Mouse (Mus musculus) CD8-positive naive resting alpha-beta T cell, adult 2 months (primary cell): ENCODE measurements around the gene Txk.

ENCODE experiments used
- DNase-seq, 2 experiments: peaks; one replicate each; pipeline ENCODE4 v3.0.0; 2022; ENCODE audit warnings: low read depth in 2 of 2, low spot score in 2 of 2

The Txk gene

DNA sequence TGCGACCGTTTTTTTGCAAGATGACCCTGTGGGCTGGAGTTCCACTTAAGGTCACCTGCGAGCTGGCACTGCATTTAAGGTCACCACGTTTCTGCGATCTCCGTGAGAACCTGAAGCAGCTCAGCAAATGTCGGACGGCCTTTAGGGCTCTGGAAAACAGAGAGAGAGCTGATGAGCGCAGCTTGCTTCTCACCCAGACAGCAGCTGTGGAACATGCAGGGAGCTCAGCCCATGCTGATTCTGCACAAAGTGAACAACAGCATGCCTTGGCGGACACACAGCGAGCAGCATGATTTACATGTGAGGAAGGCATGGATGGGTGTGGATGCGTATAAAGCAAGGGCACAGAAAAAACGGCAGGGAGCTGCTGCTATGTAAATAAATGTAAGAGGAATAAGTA lies 56.1 kb downstream of the Txk start:
- DNase-seq: no peak

DNA sequence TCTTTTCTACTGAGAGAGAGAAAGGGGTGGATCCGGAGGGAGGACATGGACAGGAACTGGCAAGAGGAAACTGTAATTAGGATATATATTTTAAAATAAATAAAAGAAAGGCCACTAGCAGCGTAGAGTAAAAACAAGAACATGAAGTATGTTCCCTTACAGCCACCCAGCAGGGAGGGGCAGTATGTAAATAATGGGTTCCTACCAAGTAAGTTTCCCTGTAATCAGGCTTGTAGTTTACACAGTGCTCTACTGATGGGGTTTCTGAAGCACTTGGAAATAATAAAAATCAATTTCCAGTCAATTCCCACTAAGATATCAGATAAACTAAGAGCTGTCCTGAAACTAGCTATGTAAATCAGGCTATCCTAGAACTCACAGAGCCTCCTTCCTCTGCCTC lies 57.9 kb downstream of the Txk start:
- DNase-seq: no peak

DNA sequence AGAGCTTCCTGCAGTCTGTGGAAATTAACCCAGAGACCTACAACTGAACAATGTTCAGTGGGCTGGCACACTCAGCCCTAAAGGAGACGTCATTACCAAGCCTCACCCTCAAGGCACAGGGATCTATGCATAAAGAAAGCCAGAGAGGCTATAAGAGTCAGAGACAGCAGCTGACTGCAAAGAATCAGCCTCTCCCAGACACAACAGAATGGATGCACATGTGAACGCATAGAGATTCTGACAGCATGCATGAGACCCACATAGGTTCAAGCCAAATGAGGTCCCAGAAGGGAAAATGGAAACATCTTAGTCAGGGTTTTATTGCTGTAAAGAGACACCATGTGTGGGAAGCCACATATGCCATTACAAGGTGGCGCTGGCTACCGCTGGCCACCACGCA lies 62.1 kb downstream of the Txk start:
- DNase-seq: no peak

DNA sequence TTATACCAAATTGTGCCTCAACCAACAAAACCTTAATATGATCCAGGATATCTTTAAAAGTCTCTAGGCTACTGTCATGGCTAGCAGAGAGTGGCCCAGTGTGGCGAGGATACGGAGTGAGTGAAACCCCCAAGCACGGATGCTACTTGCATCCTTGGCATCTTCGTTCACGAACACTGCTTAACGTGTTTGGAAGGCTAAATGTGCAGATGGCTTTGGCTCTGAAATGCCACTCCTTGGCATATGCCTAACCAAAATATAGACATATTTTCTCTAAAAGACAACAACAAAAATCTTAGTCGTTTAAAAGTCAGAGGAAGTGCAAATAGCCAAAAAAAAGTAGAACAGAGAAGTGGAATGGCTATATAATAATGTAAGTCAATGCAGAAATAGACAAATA lies 63.0 kb downstream of the Txk start:
- DNase-seq: no peak

DNA sequence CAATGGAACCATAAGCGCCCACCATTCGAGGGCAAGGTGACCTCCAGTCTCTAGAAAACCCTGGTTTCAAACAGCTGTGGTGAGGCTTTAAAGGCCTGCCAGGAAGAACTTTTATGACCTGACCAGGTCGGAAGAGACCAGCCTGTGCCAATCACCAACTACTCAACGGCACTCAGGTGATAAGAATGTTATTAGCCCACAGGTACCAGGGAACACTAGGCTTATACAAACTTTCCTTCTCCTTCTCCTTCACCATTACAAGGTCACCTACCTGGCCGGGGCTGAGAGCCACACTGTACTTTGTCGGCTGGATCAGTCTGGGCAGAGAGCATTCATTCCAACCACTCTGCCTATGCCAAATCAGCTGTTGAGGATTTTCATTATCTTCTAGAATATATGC lies 71.1 kb downstream of the Txk start:
- no peak for DNase-seq

DNA sequence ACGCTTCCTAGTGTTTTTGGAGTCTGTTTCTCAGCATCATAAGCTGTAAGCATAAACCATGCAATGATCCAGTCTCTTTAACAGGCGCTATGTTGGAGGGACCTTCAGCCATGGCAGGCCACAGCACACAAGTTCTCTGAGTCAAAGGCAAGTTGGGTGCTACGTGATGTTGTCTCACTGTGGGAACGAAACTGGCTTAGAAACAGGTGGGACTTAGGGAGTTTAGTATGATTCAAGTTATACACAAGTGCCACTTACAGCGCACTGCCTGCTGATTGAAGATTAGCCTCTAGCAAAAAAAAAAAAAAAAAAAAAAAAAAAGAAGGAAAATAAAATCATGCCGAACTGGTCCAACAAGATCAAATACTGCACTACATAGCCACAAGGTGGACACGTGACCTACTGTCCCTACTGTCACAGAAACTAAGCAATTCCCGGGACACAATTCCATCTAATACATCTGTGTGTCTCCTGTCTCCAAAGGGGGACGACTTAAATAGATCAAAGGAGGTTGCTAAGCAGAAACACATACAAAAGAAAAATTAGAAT lies 77.5 kb downstream of the Txk start:
- no peak for DNase-seq

DNA sequence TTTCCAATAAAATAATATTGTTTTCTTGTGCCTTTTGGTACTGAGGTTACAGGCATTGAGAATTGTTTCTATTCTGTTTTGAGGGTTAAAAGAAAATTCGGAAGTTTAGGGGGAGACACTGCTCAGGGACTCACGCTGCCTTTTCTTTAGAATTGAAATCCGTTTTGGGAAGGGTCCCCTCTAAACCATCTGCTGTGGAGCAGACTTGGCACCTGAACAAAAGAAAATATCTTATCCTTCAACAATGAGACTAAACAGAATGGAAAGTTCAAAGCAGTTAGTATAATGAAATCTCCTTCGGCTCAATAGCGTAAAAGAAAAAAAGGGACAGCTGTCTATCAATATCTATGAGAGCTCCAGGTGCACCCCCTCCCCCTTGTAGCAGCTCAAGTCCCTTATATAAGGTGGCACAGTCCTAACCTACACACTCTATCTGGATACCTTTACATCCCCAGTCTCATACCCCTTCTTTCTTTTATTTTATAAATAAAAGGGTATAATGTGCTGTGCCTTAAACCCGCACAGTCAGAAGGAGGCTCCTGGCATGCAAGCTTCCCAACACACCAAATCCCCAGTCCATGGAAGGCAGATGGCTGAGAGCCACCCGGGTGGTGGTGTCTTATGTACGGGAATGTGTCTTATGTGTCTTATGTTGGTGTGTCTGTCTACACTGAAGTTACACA lies 81.4 kb downstream of the Txk start:
- no peak for DNase-seq

DNA sequence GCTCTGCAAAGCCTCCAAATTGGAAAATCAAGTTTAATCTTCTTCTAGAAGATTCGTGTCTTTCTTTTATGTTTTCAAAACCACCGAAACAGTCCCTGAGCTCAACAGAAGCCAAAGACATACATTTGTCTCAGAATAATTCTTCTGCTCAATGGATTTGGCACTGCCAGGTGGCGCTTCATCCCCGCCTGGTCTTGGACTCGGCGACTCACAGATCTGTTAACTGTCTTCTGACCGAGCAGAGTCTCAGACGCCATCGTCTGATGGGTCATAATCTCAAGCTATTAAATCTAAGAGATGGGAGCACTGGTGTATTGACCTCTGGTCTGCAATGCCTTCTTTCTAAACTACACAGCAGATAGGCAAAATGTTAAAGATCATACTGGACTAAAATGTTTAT lies 84.2 kb downstream of the Txk start:
- DNase-seq: no peak

DNA sequence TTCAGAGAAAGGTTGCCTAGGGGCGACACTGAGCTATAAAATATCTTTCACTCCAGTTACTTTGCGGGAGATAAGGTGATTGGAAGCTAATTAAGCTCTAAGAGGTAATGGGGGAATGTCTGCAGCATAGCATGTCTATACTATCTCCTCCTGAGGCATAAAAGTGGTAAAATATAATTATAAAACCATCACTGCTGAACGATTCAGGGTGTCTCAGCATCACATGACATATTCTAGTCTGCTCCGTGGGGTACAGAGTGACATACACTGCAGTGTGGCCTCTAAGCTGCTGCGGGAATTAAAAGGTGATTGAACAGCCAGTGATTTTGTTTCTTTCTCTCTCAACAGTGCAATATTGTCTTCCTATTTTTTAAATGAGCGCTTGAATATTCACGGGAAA lies 86.1 kb downstream of the Txk start:
- no peak for DNase-seq

DNA sequence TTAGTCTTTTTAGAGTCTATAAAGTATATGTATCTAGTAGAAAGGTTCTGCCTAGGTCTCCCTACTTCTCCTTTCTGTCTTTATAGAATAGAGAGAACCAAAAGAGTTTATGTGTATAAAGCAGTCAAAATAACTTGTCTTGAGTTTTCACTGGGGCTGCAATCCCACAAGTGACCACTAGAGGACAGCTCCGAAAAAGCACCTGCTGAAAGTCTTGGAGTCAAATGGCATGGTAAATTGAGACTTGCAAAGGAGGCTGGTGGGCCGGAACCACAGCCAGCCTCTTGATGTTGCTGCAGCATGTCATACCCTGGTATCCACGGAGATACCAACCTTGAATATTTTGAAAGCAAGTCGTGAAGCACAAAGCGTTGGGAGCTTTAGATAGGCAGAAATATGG lies 87.3 kb downstream of the Txk start:
- peak; percentile 58 to 68 for DNase-seq

DNA sequence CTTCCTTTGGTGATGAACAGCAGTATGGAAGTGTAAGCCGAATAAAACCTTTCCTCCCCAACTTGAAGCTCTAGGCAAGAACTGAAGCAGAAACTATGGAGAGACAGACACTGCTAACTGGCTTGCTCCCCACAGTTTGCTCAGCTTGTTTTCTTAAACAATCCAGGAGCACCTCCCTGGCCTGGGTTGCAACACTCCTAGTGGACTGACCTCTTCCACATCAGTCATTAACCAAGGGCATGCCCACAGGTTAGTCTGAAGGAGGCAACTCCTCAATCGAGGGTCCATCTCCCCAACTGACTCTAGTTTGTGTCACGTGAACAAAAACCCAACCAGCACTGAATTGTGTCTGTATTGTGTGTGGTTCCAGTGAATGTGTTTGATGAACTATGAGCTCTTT lies 87.7 kb downstream of the Txk start:
- no peak for DNase-seq

DNA sequence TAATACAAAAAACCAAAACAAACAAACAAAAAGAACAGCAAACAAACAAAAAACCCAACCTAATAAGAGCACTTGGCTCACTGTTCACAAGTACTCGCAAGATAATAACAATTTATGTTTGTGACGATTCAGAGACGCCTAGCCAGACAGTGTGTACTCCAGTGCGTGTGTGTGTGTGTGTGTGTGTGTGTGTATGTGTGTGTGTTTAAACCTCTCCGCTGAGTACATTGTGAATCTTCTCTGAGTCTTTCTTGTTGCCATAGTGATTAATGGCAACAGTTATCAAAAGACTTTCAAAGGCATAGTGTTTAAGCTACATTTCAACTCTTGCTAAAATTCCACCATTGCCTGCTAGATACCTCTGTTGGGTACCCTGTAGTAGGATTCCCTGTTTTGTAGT lies 88.5 kb downstream of the Txk start:
- no peak for DNase-seq

DNA sequence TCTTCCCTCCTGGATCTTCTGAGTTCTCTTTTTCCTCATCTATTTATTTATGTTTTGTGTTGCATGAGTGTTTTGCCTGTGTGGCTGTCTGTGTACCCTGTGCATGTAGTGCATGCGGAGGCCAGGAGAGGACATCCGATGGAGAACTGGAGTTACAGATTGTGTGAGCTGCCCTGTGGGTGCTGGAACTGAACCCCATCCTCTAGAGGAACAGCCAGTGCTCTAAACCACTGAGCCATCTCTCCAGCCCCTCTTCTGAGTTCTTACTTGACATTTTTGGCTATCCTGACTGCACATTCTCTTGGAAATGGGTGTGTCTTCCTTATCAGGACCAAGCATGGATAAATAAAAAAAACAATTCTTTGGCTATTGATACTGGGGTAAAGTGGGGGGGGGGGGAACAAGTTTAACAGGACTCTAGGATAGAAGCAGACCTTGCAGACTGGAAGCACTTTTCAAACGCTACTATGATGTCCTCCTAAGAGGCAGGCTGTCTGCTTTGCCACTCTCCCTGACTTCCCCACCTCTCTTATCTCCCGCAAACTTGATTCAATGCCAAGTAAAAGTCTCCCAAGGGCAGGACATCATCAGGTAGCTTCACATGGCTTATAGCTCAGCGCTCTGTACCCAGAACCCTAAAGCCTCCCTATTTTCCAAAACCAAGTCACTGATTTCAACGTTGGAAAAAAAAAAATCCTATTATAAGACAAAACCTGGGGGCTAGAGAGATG lies 91.4 kb downstream of the Txk start:
- DNase-seq: no peak

DNA sequence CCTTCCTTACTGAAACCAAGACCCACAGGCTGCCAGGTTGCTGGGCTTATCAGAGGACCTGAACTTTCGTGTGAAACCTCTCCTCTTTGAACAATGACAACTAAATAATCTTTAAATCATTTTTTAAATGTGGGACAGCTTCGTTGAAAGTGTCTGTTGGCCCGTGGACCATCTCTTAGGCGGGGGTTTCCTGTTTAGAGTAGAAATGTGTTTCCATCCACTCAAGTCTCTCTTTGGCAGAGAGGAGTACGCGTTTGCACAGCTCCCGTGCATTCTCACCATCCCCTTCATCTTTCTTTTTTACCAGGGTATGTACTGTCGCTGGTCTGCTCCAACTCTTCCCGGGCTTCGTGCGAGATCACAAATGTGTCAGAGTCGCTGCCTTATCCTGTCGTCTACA lies 94.2 kb downstream of the Txk start:
- no peak for DNase-seq

DNA sequence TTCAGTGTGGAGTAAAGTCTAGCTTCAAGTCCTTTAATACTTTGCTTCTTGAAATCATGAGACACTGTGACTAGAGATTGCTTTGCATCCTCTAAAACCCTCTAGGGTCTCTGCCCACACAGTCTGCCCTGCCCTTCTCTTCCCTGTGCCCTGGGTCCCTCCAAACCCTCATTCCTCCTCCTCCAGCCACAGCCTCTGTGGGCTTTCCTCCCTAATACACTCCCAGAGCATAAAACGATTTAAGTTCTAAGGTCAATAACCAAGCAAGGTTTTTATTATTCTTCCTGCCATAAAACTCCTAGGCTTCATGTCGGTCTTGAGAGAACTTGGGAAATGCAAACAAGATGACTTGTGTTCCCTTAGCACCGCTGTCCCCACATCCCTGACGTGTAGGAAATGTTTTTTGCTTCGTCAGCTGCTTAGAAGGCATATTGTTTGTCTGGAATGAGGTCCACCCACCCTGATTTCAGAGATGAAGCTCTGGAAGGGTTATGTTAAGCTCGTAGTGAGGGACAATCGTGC lies 96.2 kb downstream of the Txk start:
- no peak for DNase-seq

DNA sequence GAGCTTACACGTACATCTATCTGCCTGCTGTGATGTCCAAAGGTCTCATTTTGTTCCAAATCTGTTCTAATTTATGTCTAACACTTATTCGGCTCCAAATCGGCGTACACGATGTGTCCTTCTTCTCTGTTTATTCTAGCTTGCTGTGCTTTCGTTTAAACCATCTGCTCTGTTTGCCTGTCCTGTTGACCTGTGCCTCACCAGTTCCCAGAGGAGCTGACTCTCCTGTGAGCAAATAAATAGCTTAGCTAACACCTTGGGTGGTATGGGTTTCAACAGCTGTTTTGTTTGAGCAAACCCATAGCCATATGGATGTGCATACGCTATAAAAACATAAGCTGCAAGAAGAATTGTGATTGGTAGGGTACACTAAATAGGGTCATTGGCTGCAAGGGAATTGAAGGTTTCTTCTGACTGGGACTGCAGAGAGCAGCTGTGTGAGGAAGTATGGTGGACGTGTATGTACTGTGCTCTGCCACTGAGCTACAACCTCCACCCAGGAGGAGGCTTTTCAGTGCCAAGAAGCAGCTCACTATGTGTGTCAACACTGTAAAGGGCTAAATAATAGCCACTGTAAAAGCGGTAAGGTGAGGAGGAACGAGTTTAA lies 99.4 kb downstream of the Txk start:
- DNase-seq: no peak

DNA sequence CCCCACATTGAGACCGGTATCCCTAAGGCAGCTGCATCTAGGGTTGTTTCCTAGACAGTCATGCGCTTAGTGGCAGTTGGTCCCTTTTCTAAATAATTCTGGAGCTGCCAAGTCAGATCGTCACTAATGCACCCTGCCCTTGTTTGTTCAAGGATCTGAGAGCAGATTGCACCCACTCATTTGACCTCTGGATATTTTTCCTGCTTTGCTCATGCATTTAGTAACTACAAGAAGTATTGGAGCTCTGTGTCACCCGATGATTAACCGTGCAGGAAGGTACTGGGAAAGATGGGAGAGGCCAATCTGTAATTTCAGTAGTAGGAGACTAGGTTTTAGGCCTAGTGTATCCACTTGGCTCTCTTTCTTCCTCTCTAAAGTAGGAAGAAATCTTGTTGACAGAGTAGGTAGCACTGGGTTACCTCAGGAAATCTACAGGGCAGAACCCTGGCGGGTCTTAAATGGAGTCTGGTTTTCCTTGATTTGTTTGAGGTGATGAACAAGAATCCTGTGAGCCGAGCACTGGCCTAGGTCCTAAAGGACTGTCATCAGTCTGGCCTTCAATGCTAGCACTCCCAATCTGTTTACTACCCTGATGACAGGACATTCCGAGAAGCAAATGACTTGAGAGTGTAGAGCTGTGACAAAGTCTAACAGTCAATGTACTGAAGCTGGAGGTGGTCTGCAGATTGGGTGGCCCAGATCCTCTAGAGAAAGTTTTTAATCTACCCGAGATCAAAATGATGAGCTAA lies 103.4 kb downstream of the Txk start:
- no peak for DNase-seq

DNA sequence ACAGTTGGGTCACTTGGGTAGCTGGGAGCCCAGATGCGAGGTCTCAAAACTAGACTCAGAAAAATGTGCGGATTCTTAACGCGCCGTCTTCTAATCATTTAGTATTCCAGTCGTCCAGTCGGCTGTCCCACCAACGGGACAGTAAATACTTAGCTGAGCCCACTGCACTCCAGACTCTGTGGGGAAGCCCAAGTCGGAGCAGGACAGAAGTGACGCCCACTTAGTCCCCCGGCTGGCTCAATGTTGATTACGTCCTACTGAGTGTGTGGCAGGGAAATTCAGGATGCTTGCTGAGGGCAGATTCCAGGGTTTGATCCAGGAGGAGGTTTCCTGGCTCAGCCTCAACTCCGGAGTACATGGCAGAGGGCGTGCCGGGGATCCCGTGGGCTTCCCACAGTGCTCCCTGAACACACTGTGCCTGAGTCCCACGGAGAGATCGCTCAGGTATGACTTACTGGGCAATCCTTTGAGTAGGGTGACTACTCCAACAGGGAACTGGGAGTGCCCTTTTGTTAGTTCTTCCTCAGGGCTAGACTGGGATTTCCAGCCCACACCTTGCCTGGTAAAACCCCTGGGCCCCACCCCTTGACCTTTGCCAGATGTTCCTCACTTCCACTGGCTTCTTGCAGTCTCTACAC lies 104.5 kb downstream of the Txk start:
- DNase-seq: no peak

DNA sequence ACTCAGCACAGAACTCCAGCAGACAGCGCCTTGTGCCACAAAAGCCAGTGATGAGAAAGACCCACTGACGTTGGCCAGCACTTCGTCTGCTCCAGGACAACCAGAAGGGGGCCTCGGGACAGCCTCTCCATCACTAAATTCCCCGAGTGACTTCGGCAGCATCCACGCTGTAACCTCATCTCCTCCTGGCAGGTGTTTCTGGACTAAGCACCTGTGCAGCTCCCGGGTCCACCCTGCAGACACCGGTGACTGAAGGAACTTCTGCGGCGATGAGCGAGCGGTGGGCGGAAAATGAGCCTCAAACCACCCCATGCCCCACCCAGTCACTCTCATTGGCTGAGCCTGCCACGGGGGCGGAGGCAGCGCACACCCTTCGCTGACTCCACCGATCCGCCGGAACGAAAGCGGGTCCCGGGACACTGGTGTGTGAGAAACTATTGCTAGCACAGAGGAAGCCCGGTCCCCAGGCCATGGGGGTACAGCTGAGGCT lies 105.1 kb downstream of the Txk start, which contains the start of gene Nipal1:
TSS of gene Nipal1 (plus strand) at position 378 of the 490 bp plus-strand sequence.
- peak; percentile 71 to 74 for DNase-seq

DNA sequence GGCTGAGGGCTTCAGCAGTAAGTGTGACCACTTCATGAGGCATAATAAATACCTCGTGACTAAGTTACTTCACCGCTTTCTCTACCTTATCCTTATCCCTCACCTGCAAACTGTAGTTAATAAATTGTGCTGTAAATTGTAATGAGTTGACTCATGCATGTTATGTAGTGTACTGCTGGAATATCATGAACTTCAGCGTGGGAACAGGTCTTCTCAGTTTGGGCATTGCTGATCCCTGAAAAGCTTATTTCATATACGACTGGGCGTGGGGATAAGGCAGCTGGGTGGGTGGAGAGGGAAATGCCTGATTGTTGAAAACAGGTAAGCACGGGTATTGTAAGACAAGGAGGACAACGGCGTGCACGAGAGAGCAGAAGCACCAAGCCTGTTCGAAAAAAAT lies 105.6 kb downstream of the Txk start:
- DNase-seq: no peak

DNA sequence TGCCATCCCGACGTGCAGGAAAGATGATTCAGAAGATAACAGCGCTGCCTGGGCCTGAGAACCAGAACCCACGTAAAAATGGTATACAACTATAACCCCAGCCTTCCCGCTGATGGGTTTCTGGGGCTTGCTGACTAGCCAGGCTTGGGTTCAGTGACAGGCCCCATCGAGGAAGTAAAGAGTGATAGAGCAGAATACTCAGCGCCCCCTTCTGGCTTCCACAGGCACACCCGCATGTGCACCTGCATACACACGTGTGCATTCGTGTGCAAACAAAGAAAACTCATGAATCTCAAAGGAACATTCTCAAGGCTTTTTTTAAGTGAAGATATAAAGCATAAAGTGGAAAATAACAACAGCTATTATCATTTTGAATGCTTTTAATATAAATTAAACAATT lies 106.4 kb downstream of the Txk start:
- peak; percentile 49 to 70 for DNase-seq
